Mouse (Mus musculus): Measurements from ENCODE around the gene Med20.

DNA sequence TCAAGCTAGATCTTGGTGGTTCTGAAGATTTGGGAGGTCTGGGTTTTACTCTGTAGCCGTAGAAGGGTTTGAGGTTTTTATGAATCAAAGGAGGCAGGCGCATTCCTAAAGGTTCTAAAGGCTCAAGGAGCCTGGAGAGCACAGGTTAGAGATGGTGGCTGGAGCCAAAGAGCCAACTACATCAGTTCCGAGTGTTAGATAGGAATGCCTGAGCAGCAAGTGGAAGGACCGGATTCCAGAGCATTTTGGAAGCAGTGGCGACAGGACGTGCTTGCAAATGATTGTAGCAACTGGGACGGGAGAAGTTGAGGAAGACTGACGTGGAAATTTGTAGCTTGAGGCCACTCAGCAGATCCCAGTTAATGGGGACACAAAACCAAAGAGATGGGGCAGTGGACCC is 37.4 kb upstream of the Med20 start:
- no peak for TF ChIP-seq POLR2A (IDR thresholded peaks at IDR 0.05; ENCODE audit: low read depth, low read length)
- no peak for TF ChIP-seq CTCF (IDR thresholded peaks at IDR 0.05; ENCODE audit: extremely low read depth, insufficient read depth, insufficient read length, insufficient replicate concordance)

All from spleen, adult 2 months (tissue).